Mouse (Mus musculus) activated CD4-positive, CD25-positive, alpha-beta regulatory T cell, adult 9 weeks (primary cell): Measurements from ENCODE around the gene Rap1gds1. TPM values are rescaled to one million over a fixed set of nuclear protein-coding genes. Genes with fewer than 3 reads are reported as not detected.

ENCODE experiments used
- polyA plus RNA-seq: library from polyadenylated mRNA; unstranded; fragments of 100-300 nt; shearing (Covaris generic); gene quantifications from one replicate; pipeline ENCODE4 v1.2.1, GENCODE M21; 2017

Rap1gds1 gene
- 76.8 TPM for polyA plus RNA-seq

GRCm38 (mm10) chr3:139074484-139075211 is at the start of gene Rap1gds1:
Gene Rap1gds1 (minus strand): TSS chr3:139075201.

Other genes with a start within 250 kb of the Rap1gds1 start
- gene Stpg2, start 130.5 kb upstream of the Rap1gds1 start, polyA plus RNA-seq: not detected